Mouse (Mus musculus) telencephalon, adult 2 months (tissue): ENCODE results near the gene Polr2l.

Source experiments
- DNase-seq: peaks from one replicate; pipeline ENCODE4 v3.0.0-alpha.2; 2011; ENCODE audit warnings: low read depth, low spot score

Gene Polr2l

DNA sequence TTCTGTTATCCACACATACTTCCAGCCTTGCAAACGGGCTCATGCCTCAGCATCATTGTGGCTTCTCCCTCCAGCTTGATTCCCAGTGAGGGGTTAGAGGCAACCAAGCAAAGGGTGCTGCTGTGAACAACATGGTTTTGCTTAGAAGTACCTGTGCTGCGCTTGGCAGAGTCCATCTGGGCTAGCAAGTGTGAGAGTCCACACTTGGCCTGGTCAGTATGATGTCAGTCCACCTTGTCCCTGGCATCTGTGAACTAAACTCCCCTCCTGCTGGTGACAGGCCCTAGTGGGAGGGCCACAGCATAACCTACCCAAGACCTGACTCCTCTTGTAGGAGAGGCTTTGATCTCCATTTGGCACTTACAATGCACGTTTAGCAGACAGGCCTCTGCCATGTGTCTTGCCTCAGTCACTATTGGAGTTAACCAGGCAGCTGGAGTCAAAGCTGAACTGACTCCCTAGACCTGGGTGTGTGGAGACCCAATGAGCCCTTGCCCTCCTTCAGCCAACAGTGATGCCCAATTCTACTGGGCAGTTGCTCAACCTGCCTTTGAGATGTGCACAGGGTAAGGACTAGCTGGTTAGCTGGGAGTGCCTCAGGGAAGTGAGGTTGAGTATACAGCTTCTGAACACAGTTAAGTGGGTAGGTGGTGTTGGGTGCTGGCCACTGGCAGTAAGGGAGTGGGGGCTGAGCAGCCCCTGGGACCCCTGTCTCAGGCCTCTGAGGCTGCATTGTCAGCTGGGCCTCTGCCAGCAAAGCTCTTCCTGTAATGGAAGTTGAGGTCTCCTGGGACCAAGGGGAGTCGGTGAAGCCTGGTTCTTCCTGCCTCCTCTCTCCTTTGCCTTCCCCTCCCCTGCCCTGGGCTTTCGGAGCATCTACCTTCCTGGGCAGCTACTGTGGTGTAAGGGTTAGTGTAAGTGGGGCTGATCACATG, 9.5 kb upstream of the Polr2l start:
- no peak for DNase-seq

DNA sequence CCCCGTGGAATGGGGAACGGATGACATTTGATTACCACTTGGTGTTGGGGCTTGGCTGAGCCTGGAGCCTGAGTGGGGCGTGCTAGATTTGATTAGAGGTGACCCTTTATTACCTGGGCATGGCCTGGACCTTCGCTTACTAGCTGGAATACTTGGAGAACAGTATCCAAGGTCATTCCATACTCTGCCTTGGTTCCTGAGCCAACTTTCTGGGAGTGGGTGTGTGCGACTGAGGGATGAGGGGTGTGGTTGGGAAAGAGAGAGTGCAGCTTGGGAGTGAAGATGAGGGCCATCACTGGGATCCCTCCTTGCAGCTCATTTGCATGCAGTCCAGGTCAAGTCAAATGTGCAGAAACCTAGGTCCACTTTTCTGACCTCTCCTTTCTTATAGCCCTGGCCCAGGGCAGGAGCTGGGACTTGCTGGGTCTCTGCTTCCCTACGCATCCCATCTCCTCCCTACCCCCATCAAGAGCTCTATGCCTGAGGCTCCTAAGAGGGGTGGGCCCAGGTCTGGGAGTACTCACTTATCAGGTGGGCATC, 8.3 kb upstream of the Polr2l start:
- DNase-seq = no peak

DNA sequence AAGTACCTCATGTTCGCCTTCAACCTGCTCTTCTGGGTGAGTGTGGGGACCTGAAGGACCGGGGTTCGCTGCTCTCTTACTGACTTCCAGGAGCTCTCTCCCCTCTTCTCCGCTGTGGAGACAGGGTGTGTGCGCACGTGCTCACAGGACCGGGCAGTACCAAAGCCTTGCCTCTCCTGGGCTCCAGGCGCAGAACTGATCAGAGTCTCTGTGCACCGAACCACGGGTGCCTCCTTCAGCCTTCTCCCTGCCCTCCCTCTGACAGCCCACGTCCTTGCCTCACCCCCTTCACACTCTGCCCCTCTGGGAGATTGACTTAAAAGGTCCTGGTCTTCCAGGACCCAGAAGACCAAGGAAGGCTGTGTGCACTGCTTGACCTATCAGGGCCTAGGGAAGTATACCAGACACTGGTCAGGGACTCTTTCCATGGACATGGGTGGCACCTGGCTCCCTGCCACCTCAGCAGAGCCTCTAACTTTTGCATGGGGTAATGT, 7.6 kb upstream of the Polr2l start:
- no peak for DNase-seq

DNA sequence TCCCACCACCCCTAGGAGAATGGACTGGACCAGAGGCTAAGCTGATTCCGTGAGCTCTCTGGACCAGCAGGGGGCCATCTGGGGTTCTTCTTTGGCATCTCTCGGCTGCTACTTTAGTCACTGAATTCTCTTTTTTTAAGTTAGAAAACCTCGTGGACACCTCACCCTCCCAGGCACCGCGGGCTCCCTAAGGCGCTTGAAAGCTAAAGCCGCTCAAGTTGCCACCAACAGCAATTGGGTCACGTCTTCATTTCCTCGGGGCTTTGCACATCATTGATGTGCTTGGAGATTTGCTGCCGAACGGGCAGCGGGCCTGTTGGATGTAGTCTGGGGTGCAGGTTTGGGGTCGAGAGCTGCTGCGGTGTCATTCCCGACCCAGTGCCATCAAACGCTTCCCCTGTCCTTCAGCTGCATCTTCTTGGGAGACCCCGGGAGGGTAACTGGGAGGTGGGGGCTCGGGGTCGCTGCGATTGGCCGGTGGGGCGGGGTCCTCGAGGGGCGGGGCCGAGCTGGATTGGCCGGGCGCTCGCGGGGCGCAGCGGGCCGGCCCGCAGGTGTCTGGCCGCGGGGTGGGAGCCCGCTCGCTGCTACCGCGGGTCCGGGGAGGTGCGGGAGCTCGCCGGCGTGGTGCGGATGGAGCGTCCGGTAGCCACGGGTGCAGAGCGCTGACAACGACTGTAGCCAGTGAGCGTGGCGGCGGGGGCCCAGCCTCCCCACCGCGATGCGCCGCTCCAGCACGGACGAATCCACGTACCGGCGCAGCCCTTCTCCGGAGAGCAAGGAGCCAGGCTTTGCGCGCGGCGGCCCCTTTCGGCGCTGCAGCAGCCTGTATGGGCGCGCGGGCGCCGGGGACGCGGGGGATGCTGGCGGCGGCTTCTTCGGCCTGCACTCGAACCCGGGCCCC, 6.8 kb upstream of the Polr2l start:
- DNase-seq = no peak

DNA sequence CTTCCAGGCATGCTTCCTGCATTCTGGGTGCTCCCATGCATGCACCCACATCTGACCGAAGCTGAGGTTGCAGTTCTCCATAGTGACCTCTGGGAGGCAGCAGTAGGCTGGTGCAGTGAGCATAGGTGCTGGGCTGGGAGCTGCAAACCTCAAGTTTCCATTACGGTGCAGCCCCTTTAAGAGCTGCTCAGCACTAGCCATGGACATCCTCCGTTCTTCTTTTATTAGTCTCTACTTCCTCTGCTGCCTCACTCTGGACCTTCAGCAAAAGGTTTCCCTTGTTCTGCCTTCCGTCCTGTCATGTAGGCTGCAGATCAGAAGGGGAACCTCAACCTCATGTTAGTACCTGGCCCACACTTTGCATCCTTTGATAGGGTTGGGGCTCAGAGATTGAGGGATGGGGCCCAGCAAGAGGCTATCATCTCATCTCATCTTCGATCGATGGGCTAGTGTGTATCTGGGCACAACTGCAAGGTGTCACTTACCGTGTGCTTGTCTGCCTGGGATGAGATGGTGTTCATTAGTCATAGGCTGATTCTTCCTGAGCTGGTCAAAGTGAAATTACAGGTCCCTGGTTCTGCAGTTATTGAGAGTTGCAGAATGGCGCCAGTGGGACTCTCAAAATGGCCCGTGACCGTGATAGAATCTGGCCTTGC, 6.0 kb upstream of the Polr2l start:
- peak; percentile 65 for DNase-seq

DNA sequence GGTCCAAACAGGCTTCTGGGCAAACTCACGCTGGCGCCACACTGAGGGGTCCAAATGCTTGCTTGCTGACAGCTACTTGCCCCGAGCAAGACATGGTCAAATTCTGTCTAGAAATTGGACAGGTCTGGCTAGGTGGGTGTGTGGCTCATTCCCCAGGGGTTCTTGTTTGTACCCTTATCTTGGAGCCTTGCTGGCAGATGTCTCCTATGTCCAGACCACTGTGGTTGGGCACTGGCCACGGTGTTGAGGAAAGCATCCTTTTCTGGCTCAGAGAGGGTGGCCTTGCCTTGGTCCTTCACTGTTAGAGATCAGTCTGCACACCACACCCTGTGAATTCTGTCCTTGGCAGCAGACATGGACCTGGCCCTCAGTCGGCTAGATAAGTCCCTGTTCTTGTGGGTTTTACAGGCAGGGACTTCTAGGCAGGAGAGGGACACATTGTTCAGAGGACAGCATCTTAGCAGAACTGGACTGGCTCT, 3.4 kb upstream of the Polr2l start:
- no peak for DNase-seq

DNA sequence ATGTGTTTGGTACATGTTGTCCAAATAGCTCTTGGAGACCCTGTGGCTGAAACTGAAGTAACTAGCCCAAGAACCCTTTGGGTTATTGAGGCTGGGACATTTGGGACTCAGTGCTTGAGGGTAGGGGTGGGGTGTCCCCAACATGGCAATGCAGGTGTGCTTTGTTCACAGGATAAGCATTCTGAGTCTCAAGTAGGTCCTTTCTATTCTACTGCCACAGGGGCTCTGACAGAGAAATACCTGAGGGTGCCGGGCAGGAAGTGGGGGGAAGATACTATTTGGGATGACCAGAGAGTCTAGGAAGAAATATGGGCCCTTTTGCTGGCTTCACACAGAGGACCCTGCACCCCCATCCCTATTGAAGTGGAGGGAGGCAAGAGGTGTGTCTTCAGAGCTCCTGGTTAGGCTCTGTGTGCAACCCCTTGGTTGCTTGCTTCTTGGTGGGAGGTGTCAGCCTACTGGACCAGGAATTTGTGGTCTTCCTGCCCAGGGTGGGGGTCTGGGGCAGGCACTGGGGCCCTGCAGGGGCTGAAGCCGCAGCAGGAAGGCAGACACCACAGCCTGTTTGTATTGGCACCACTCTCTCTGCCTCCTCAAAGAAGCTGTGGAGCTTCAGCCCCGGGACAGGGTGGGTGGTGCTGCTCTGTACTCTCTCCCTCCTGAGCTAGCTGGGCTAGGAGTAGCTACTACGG, 2.8 kb upstream of the Polr2l start:
- DNase-seq = no peak

DNA sequence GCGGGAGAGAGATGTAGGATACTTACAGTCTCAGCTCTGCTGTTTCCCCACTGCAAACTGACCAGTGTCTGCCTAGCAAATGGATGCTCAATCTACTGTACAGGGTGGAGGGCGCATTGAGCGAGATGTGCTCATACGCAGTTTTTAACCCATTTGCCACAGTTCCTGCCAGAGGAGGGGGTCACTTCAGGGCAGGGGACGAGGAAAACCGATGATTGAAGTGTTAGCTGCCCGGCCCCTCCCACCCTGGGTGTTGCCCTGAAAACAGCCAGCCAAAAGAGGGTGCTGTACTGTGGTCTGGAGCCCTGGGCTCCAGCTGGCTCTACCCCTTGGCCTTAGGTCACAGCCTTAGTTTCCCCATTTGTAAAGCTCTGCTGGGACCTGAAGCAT, 2.0 kb upstream of the Polr2l start:
- DNase-seq = no peak

DNA sequence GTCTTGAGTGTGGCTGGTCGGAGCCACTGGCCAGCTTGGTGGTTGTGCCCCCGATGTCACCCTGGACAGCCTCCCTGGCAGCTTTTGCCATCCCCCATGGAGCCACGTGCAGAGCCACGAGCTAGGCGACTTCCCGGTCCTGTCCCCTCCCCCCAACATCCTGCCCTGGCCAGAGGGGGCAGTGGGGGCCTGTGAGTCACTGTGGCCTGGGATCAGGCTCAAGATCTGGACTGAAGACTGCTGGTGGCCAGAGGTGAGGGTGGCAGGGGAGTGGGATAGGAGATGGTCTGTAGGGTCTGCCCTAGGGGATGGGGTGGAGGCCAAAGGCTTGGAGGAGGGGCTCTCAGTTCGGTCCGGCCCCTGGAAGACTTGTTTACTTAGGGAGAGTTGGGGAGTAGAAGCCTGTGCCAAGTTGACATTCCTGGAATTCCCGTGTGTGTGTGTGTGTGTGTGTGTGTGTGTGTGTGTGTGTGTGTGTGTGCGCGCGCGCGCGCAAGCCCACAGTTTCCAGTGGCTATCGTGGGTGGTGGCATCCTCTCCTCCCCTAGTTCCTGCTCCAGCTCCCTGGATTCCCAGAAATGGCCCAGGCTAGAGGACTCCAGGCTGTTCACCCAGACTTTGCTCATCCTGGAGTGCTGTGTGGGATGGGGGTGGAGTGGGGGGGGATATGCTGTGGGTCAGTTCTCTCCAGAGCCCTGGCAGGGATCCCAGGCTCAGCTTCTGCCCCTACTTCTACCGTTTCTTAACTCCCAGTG, 1.5 kb upstream of the Polr2l start:
- no peak for DNase-seq

DNA sequence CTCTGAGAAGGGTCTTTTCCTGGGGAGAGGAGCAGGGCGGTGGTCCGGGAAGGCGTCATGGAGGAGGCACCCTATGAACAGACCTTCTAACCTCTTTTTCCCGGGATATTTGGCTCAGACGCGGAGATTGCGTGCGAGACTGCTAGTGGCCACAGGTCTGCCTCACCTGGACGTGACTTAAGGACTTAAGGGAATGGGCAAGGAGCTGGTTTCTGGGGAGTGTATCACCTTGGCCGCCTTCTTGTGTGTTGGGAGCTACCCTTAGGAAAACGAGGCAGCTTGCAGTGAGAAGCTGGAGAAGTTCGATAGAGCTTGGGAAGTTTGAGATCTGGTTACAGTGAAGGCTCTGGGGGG, 850 bp upstream of the Polr2l start:
- no peak for DNase-seq

DNA sequence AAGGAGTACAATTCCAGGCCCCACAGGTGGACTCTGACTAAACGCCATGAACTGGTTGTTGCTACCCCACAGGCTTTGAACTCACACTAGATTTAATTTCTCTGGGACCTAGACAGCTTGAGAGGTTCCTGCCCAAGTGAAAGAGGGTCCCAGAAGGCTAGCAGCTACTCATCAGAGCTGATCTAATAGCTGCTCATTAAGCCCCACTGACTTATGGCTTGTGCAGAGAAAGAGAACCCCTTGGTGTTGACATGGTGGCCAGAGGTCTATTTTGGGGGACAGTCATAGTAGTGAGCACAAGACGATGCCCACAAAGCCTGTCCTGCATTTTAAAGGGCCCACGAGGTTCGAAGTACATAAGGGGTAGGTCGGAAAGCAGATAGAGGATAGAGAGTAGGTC, 772 bp downstream of the Polr2l start:
- DNase-seq = no peak

DNA sequence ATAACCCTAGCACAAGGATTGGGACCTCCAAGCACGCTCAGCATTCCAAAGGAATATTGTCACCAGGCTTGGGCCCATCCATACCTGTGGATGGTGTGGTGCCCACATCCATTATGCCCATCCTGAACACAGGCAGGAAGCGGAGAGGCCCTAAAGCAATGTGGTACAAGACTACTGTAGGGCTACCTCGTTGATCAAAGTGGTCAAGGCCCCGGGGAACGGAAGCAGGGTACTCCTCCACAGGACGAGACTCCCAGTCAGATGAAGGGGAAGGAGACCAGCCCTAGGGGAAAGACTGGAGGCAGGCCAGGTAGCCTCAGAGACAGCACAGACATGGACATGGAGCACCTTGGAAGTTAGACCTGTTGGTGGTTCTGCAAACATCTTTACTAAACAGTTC, 2.2 kb downstream of the Polr2l start:
- no peak for DNase-seq

DNA sequence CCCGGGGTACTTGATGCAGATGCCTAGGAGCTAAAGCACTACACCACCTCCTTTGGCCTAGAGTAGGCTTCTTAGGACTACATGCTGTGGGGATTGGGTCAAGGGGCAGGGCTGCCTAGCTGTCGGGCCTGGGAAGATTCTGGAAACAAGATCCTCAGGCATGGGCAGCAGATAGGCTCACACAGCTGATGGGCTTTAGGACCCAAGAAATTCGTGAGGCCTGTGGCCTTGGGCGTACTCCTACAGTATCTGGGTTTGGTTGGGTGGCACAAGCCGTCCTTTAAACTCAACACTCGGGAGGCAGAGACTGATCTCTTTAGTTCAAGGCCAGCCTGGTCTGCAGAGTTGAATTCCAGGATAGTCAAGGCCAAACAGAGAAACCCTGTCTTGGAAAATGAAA, 2.7 kb downstream of the Polr2l start:
- DNase-seq = no peak

DNA sequence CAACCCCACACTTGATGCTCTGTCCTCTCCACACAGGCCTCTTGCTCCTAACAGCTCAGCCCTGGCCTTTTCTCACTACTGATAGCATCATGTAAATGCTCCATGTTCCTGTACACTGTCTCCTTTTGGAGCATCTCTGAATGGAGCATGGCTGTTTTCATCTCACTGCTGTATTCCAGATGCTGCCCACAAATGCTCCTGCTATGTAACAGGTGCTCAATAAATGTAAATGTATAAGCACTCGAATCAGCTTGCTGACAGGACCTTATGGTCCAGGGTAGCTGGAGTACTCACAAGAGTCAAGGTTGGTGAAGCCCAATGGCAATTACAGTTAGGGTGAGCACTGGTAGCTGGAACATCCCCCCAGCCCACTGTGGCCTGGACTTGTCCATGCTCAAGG, 3.7 kb downstream of the Polr2l start:
- no peak for DNase-seq

DNA sequence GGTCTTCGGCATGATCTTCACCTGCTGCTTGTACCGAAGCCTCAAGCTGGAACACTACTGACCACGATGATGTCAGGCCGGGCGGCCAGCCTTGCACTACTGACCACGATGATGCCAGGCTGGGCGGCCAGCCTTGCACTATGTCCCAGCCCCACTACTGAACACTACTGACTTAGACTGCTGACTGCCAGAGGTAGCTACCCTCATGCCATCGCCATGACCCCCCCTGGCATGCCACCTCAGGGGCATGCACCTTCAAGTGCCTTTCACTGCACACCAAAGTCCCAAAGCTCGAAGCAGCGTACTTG, 4.3 kb downstream of the Polr2l start:
- DNase-seq = no peak

DNA sequence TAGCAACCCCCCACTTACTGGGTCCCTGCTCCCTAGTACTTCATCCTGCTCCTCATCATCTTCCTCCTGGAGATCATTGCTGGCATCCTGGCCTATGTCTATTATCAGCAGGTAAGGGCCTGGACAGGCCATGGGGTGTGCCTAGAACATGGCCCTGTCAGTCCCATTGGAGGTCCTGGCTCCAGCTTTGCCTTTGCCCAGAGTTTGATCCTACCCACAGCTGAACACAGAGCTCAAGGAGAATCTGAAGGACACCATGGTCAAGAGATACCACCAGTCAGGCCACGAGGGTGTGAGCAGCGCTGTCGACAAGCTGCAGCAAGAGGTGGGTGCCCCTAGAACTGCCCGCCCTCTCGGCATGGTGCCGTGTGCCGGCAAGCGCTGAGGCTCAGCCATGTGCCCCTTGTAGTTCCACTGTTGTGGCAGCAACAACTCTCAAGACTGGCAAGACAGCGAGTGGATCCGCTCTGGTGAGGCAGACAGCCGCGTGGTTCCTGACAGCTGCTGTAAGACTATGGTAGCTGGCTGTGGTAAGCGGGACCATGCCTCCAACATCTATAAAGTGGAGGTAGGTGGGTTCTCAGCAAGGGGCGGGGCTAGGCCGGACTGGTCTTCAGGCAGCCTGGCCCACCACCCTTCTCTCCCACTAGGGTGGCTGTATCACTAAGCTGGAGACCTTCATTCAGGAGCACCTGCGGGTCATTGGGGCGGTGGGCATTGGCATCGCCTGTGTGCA, 4.9 kb downstream of the Polr2l start:
- DNase-seq = no peak

DNA sequence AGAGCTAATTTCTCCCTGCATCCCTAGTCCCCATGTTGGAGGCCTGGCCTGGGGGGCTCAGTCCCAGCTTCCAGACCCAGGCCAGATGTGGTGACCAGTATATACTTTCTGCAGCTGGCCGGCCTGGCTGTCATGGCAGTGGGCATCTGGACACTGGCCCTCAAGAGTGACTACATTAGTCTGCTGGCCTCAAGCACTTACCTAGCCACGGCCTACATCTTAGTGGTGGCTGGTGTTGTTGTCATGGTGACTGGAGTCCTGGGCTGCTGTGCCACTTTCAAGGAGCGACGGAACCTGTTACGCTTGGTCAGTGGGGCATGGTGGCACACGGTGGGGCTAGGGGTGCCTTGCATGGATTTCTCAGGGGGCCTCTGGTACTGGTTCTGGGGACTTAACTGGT, 5.6 kb downstream of the Polr2l start:
- no peak for DNase-seq

DNA sequence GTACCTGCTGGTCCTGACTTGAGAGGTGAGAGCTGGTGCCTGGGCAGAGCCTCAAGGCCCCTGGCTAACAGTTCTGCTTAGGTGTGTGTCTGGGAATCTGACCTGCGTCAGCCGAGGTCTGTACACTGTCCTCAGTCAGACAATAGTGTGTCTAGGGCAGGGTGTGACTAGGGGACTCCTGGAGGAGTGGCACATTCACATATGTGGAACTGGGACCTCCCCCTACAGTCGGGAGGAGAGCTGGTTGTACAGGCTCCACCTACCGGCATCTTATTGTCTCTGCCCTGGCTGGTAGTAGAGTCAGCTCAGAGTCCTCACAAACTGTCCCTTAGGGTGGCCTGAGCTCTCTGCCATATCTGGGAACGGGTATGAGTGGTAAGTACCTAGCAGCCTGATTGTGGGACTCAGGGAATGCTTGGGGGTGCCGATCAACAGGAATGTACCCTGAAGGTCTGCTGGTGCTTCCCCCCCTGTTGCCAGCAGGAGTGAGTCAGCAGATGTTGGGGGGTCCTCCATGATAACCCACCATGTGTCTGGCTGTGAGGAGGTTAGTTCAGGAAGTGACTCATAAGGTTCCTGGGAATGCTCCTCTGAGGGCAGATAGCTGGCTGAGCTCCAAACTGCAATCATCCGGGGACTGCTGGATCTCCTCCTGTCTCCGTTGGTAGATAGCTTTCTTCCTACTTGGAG, 6.3 kb downstream of the Polr2l start:
- DNase-seq = no peak

DNA sequence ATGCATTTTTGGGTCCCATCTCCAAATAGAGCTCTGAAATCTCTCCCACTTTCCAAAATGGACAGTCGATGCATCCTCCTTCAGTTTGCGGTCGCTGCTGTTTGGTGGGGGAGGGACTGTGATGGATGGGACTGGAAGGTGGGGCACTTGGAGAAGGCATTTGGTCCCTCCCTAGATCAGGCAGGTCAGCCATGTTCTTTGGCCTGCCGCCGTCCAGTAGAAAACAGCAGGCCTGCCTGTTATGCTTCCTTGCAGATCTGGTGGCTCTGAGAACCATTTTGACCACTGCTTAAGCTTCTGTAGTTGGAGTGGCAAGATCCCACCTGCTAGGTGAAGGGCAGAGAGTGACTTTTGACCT, 6.8 kb downstream of the Polr2l start:
- no peak for DNase-seq
